Mouse (Mus musculus) lung, adult 10 weeks (tissue): ENCODE data around the gene Gjb6. TPM values are rescaled to one million over a fixed set of nuclear protein-coding genes. Genes with fewer than 3 reads are reported as not detected.

Experiments used
- polyA plus RNA-seq: library from polyadenylated mRNA; stranded (reverse); fragments of 350-450 nt; fragmentation: Illumina TruSeq; extraction: RNeasy Lipid Tissue Mini Kit (QIAGEN cat#74804); gene quantifications from one replicate; pipeline ENCODE4 v1.2.3, GENCODE M21; 2014; ENCODE audit warnings: low read depth, low replicate concordance; ENCODE audit not compliant: insufficient read depth

Gjb6 gene
- polyA plus RNA-seq, result 8.0 TPM

DNA sequence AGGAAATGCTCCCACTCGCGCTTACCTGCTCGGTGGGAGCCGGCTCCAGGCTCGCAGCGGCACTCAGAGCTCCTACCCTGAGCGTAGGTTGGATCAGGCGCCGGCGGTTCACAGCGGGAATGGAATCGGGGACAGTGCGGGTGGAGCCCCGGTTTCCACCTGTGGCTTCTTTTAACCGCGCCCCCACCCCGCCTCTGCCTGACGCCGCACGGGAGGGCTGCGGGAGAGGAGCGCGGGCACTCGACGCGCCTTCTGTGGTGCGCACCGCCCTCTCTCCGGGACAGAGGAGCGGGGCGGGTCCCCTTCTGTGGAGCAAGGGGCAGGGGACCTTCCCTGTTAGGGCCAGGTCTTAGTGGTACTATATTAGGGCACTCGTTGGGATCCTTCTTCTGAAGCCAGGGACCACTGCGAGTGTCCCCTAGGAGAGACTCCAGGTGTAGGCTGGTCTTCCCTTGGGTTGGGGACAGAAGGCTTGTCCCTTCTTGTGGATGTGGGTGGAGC, at the start of gene Gjb6:
Gene Gjb6, minus strand, starts transcription at position 451 of the 501 bp plus-strand sequence.

DNA sequence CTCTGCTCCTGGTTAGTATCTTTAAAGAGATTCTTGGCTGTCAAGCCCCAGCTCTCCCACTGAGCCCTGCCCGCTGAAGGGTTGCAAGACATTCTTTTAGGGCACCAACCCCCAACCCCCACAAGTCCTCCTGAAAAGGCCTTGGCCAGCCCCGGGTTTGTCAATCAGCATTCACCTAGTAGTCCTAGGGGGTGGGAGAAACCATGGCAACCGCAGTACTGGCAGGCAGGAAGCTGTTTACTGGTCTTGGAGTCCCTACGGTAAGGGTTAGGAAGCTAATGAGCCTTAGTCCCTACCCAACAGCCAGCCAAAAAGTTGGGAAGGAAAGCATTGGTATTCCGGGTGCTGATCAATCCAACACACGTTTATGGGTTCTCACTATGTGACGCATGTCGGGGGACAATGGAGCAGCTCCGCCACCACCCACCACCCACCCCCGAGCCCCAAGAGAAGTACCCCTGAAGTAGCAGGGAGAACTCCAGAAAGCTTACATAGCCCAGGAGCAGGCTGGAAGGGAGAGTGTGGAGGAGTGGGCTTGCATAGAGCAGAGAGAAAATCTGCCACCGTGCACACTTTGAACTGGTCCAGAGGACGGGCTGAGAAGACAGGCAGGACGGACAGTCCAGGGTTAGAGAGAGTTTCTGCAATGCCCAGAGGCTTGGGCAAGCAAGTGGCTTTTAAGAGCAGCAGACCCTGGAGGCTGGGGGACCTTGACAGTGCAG, 17.4 kb downstream of the Gjb6 start, which contains the start of gene Gm4491:
Gene Gm4491, minus strand, starts transcription at position 61 of the 722 bp plus-strand sequence.

DNA sequence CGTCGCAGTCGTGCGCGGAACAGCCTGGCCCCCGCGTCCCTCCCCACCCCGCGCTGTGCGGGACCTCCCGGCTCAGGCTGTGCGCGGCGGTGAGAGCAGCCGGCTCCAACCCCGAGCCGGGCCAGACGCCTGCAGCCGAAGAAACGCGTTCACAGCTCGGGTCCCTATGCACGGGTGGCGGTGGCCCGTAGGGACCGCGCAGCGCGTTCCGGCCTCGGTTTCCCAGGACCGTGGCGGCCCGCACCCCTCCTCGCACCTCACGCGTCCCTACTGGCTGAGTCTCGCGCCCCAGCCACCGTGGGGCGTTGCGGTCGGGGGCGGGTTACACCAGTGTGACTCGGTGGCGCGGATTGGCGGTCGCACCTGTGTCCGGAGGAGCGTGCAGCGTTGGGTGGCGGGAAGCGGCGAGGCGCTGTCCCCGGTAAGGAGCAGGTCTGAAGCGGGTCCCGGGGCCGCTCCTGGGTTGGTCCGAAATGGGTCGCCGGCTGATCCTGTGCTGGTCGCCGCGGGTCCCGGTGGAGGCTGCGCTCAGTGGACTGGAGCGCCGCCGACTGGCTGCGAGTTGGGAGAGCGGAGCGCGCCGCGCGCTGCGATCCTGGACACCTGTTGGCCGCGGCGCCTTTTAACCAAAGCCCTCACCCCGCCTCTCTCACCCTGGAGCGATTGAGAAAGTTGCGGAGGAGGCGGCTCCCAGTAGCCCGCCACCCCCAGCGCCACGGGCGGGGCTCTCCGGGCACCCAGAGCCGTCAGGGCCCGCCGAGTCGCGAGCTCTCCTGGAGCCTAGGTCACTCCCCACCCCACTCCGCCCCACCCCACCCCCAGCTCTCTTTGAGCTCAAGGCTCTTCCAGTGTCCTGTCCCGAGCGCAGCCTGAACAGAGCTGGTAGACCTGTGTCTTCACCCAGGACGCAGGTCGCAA, 29.0 kb downstream of the Gjb6 start, which contains the start of gene Gjb2:
Gene Gjb2, minus strand, starts transcription at position 597 of the 918 bp plus-strand sequence.

Other genes starting within 250 kb of the Gjb6 start
- 18.0 TPM for gene Zmym2, start 247.0 kb downstream of the Gjb6 start, polyA plus RNA-seq
- 0.11 TPM for gene Gja3, start 75.5 kb downstream of the Gjb6 start, polyA plus RNA-seq
- gene Gjb2, start 28.9 kb downstream of the Gjb6 start, polyA plus RNA-seq, result 2.3 TPM
- gene Gm4491, start 17.7 kb downstream of the Gjb6 start, polyA plus RNA-seq, result not detected